In the genomic region with DNA sequence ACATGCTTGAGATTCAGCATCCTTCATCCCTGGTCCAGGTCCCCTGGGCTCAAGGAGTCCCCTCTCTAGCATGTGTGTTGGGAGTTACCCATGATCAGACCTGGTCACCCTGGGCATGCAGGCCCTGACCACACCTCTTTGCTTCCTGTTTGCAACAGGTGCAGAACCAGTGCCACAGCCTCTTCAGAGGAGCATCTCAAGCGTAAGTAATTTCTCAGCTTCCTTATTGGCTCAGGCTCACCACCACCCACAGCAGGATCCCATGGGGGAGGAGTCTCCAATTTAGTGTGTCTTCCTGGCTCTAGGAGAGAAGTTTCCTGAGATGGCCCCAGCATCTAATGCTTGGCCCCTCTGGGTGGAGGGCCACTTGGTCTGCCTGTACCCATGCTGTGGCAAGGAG, we compare ENCODE assay signal across 14 mouse cellular contexts. TPM values are rescaled to one million over a fixed set of nuclear protein-coding genes. Genes with fewer than 3 reads are reported as not detected.
DNase-seq lines count a peak whose midpoint lies in the region; ATAC-seq lines count a peak whose summit lies in the region.
"Had no signal": no experiment of that assay in that cellular context is flagged by ENCODE, and none has a peak within 500 bp of the region (broad histone marks: within the 10 kb centered on the region; RNA-seq: fewer than 3 reads in every experiment).

No protein-coding gene starts in this region.

- H3K27me3 ChIP-seq in kidney, embryonic 15.5 days: no peaks in the 10 kb centered on the region
- H3K27me3 ChIP-seq in neural tube, embryonic 15.5 days (replicated peaks): no peaks in the 10 kb centered on the region
- no peaks in the 10 kb centered on the region for H3K27me3 ChIP-seq in midbrain, embryonic 16.5 days (ENCODE audit: control insufficient read depth, insufficient read depth, low read depth, low read length)
- H3K27me3 ChIP-seq: hindbrain, embryonic 12.5 days; midbrain, embryonic 15.5 days; neural tube, embryonic 13.5 days had no signal

- no peak overlapping the region for H3K4me3 ChIP-seq in kidney, embryonic 15.5 days (replicated peaks)
- H3K4me3 ChIP-seq in neural tube, embryonic 15.5 days (replicated peaks): no peak overlapping the region
- H3K4me3 ChIP-seq in midbrain, embryonic 16.5 days (ENCODE audit: low read depth, low read length): no peak overlapping the region
- H3K4me3 ChIP-seq: heart, embryonic 10.5 days; hindbrain, embryonic 12.5 days; midbrain, embryonic 15.5 days; neural tube, embryonic 13.5 days had no signal

- H3K9me3 ChIP-seq in kidney, embryonic 15.5 days (replicated peaks): no peaks in the 10 kb centered on the region
- H3K9me3 ChIP-seq in neural tube, embryonic 15.5 days (replicated peaks): no peaks in the 10 kb centered on the region
- no peaks in the 10 kb centered on the region for H3K9me3 ChIP-seq in midbrain, embryonic 16.5 days (replicated peaks; ENCODE audit: control insufficient read depth, low read length, poor library complexity, severe bottlenecking)
- H3K9me3 ChIP-seq: heart, embryonic 10.5 days; hindbrain, embryonic 12.5 days; midbrain, embryonic 15.5 days; neural tube, embryonic 13.5 days had no signal

- no peak overlapping the region for H3K9ac ChIP-seq in kidney, embryonic 15.5 days
- H3K9ac ChIP-seq in neural tube, embryonic 15.5 days (replicated peaks): no peak overlapping the region
- H3K9ac ChIP-seq in midbrain, embryonic 16.5 days (ENCODE audit: low read depth, low read length): no peak overlapping the region
- H3K9ac ChIP-seq: hindbrain, embryonic 12.5 days; midbrain, embryonic 15.5 days; neural tube, embryonic 13.5 days had no signal

- no peak overlapping the region for H3K4me2 ChIP-seq in kidney, embryonic 15.5 days
- no peak overlapping the region for H3K4me2 ChIP-seq in neural tube, embryonic 15.5 days
- no peak overlapping the region for H3K4me2 ChIP-seq in midbrain, embryonic 16.5 days (ENCODE audit: low read length)
- H3K4me2 ChIP-seq: hindbrain, embryonic 12.5 days; midbrain, embryonic 15.5 days; neural tube, embryonic 13.5 days had no signal

- 89% methylated on average over 1 of the region's 1 CpGs for WGBS in kidney, embryonic 15.5 days
- 68% methylated on average over 1 of the region's 1 CpGs for WGBS in neural tube, embryonic 15.5 days
- WGBS in midbrain, embryonic 16.5 days: 61% methylated on average over 1 of the region's 1 CpGs

- no peak overlapping the region for H3K27ac ChIP-seq in kidney, embryonic 15.5 days
- H3K27ac ChIP-seq in neural tube, embryonic 15.5 days (replicated peaks): no peak overlapping the region
- H3K27ac ChIP-seq in midbrain, embryonic 16.5 days (ENCODE audit: low read length): no peak overlapping the region
- H3K27ac ChIP-seq: heart, embryonic 10.5 days; hindbrain, embryonic 12.5 days; midbrain, embryonic 15.5 days; neural tube, embryonic 13.5 days had no signal

- H3K4me1 ChIP-seq in kidney, embryonic 15.5 days: peaks cover 54% of the 10 kb centered on the region
- peaks cover 30% of the 10 kb centered on the region for H3K4me1 ChIP-seq in neural tube, embryonic 15.5 days
- peaks cover 10% of the 10 kb centered on the region; the same call in 1 of the 2 replicates for H3K4me1 ChIP-seq in midbrain, embryonic 16.5 days (ENCODE audit: control insufficient read depth, insufficient read depth, low read length)

- no peak for DNase-seq in kidney, adult 11 months
- DNase-seq in R1 (ENCODE audit: low read depth, low spot score): peak; percentile 86
- DNase-seq in heart, adult 9 months (ENCODE audit: low spot score in 2 of 2): no peak
- DNase-seq: kidney, postnatal 14 days; right cerebral cortex, postnatal 25 days had no signal

- peaks cover 58% of the 10 kb centered on the region for H3K36me3 ChIP-seq in kidney, embryonic 15.5 days
- H3K36me3 ChIP-seq in neural tube, embryonic 15.5 days: peaks cover 29% of the 10 kb centered on the region
- H3K36me3 ChIP-seq in midbrain, embryonic 16.5 days (ENCODE audit: control insufficient read depth, insufficient read depth, low read length): peaks cover 10% of the 10 kb centered on the region

- ATAC-seq in kidney, embryonic 15.5 days (replicated peaks; ENCODE audit: low FRiP score): 0 out of 2 replicates have a peak, but pooled peaks have one; percentile 20
- peak; percentile 60 to 80 for ATAC-seq in hematopoietic stem cell, adult 5-6 weeks (replicated peaks in 1 of 2; ENCODE audit: insufficient read depth in 1 of 2, low FRiP score in 2 of 2, low TSS enrichment in 1 of 2, low read depth in 1 of 2, poor library complexity in 2 of 2, severe bottlenecking in 2 of 2)
- peak; percentile 83 for ATAC-seq in neutrophil, adult 5-6 weeks (ENCODE audit: extremely low read depth, insufficient number of reproducible peaks, low FRiP score, poor library complexity, severe bottlenecking)
- no peak for ATAC-seq in neural tube, embryonic 15.5 days (ENCODE audit: low FRiP score)
- ATAC-seq in midbrain, embryonic 16.5 days: no peak
- ATAC-seq: midbrain, embryonic 15.5 days had no signal

RNA-seq across cellular contexts. Expression of gene Slc6a6, which starts 15.0 kb away (rescaled TPM):
- polyA plus RNA-seq in kidney, embryonic 15.5 days (2015; fragmentation: Nextera tagmentation; extraction: Ambion mirVana): 84.0 and 87.2 TPM in 2 replicates
- total RNA-seq in hematopoietic stem cell, adult 5-6 weeks (2017): 36.7 and 47.7 TPM in 2 replicates
- 143 and 169 TPM in 2 replicates for total RNA-seq in neutrophil, adult 5-6 weeks (2017)
- 89.5 and 102 TPM in 2 replicates for polyA plus RNA-seq in neural tube, embryonic 15.5 days (2015; fragmentation: Nextera tagmentation; extraction: Ambion mirVana)
- polyA plus RNA-seq in midbrain, embryonic 16.5 days (2015; fragmentation: Nextera tagmentation; extraction: Ambion mirVana): 117 and 125 TPM in 2 replicates

Comparison
In these comparisons a context has a peak if more than half of its experiments do, and no peak if none do; other contexts are left out.
1. ATAC-seq: peak in kidney, embryonic 15.5 days (single experiment), hematopoietic stem cell, adult 5-6 weeks (2 of 2) and neutrophil, adult 5-6 weeks (single experiment); none in neural tube, embryonic 15.5 days (single experiment) and midbrain, embryonic 16.5 days (single experiment).